Mouse (Mus musculus): ENCODE measurements around the gene Bcas2. TPM values are rescaled to one million over a fixed set of nuclear protein-coding genes. Genes with fewer than 3 reads are reported as not detected.
"Not testable (repeated sequence)": the region's sequence is repeated elsewhere in the genome, so short reads cannot be mapped to it uniquely, and the experiment has no call there.

The Bcas2 gene
- polyA plus RNA-seq, 1 experiment: 82.1 TPM

DNA sequence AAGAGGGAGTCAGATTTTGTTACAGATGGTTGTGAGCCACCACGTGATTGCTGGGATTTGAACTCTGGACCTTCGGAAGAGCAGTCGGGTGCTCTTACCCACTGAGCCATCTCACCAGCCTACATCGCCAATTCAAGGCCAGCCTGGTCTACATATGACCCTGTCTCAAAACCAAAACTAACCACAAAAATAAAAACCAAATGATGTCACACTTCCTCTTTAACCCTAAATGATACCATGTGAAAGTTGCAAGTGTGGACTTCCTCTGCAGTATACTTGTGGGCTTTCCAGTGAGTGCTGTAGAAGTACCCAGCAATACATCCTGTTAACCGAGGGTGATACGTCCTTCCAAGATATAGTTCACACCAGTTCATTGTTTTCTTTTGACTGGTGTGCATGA, 34.9 kb downstream of the Bcas2 start:
- Histone ChIP-seq H3K4me3 (ENCODE audit: control insufficient read depth, low read depth, low read length) (no peak overlapping the region), H3K4me1 (ENCODE audit: control insufficient read depth, insufficient read depth, low read length) (no peaks in the 10 kb centered on the region), H3K36me3 (ENCODE audit: control insufficient read depth, insufficient read depth, low read length) (no peaks in the 10 kb centered on the region), H3K27ac (ENCODE audit: control insufficient read depth, insufficient read depth, low read depth, low read length) (no peak overlapping the region), H3K27me3 (ENCODE audit: control insufficient read depth, insufficient read depth, low read length) (no peaks in the 10 kb centered on the region)
- no peak for TF ChIP-seq CTCF (IDR thresholded peaks at IDR 0.05; ENCODE audit: control insufficient read depth, insufficient read depth, insufficient replicate concordance, low read depth, low read length)
- no peak for TF ChIP-seq POLR2A (IDR thresholded peaks at IDR 0.05; ENCODE audit: control insufficient read depth, low read depth, low read length)

DNA sequence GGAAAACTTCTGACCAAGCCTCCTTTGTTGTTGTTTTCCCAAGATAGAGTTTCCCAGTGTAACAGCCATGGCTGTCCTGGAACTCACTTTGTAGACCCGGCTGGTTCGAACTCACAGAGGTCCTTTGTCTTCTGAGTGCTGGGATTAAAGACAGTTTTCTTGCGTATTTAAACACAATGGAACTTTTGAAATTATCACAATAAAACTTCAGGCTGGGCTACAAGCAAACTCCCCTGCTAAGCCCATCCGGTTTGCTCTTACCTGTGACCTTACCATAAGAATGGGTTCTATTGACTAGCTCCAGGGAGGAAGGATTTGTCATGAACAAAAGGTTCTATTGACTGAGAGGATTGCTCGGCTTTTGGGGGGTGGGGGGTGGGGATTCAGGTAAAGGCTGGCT, 36.3 kb downstream of the Bcas2 start:
- no peak overlapping the region for H3K27ac ChIP-seq (ENCODE audit: control insufficient read depth, insufficient read depth, low read depth, low read length)
- H3K36me3 ChIP-seq (ENCODE audit: control insufficient read depth, insufficient read depth, low read length): no peaks in the 10 kb centered on the region

GRCm38 (mm10) chr3:103208237-103208636, 36.8 kb downstream of the Bcas2 start:
- H3K4me1 ChIP-seq (ENCODE audit: control insufficient read depth, insufficient read depth, low read length): no peaks in the 10 kb centered on the region
- no peaks in the 10 kb centered on the region for H3K36me3 ChIP-seq (ENCODE audit: control insufficient read depth, insufficient read depth, low read length)
- H3K27me3 ChIP-seq (ENCODE audit: control insufficient read depth, insufficient read depth, low read length): no peaks in the 10 kb centered on the region
- H3K27ac ChIP-seq (ENCODE audit: control insufficient read depth, insufficient read depth, low read depth, low read length): no peak overlapping the region
- no peak overlapping the region for H3K4me3 ChIP-seq (ENCODE audit: control insufficient read depth, low read depth, low read length)
- TF ChIP-seq CTCF (IDR thresholded peaks at IDR 0.05; ENCODE audit: control insufficient read depth, insufficient read depth, insufficient replicate concordance, low read depth, low read length): no peak
- no peak for TF ChIP-seq POLR2A (IDR thresholded peaks at IDR 0.05; ENCODE audit: control insufficient read depth, low read depth, low read length)

More for the DNA sequence above, 36.3 kb downstream of the Bcas2 start:
- TF ChIP-seq POLR2A (IDR thresholded peaks at IDR 0.05; ENCODE audit: control insufficient read depth, low read depth, low read length): no peak
- Histone ChIP-seq H3K4me3 (ENCODE audit: control insufficient read depth, low read depth, low read length) (no peak overlapping the region), H3K27me3 (ENCODE audit: control insufficient read depth, insufficient read depth, low read length) (no peaks in the 10 kb centered on the region), H3K4me1 (ENCODE audit: control insufficient read depth, insufficient read depth, low read length) (no peaks in the 10 kb centered on the region)

DNA sequence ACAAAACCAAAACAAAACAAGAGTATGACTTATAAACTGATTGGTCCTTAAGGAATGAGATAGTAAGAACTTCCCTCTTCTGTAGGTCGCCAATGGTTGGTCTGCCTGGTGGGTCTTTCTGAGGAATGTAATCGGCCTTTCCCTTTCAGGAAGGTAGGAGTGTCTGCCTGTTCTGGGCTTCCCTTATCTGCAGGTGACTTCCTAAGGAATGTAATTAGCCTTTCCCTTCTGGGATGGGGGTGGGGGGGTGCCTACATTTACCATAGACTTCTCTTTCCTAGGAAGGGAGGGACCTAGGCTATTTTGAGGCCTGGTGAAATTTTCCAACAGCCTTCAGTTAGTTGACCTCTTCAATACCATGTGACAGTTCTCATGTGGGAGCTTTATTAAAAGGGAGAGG, 39.6 kb downstream of the Bcas2 start:
- Histone ChIP-seq H3K27me3 (ENCODE audit: control insufficient read depth, insufficient read depth, low read length) (no peaks in the 10 kb centered on the region), H3K4me3 (ENCODE audit: control insufficient read depth, low read depth, low read length) (no peak overlapping the region), H3K27ac (ENCODE audit: control insufficient read depth, insufficient read depth, low read depth, low read length) (no peak overlapping the region), H3K36me3 (ENCODE audit: control insufficient read depth, insufficient read depth, low read length) (no peaks in the 10 kb centered on the region), H3K4me1 (ENCODE audit: control insufficient read depth, insufficient read depth, low read length) (no peaks in the 10 kb centered on the region)
- no peak for TF ChIP-seq CTCF (IDR thresholded peaks at IDR 0.05; ENCODE audit: control insufficient read depth, insufficient read depth, insufficient replicate concordance, low read depth, low read length)
- TF ChIP-seq POLR2A (IDR thresholded peaks at IDR 0.05; ENCODE audit: control insufficient read depth, low read depth, low read length): no peak

- Histone ChIP-seq H3K36me3 (ENCODE audit: control insufficient read depth, insufficient read depth, low read length) (no peaks in the 10 kb centered on the region), H3K4me1 (ENCODE audit: control insufficient read depth, insufficient read depth, low read length) (no peaks in the 10 kb centered on the region), H3K27ac (ENCODE audit: control insufficient read depth, insufficient read depth, low read depth, low read length) (no peak overlapping the region), H3K4me3 (ENCODE audit: control insufficient read depth, low read depth, low read length) (no peak overlapping the region), H3K27me3 (ENCODE audit: control insufficient read depth, insufficient read depth, low read length) (no peaks in the 10 kb centered on the region)
- TF ChIP-seq CTCF (IDR thresholded peaks at IDR 0.05; ENCODE audit: control insufficient read depth, insufficient read depth, insufficient replicate concordance, low read depth, low read length) (no peak), POLR2A (IDR thresholded peaks at IDR 0.05; ENCODE audit: control insufficient read depth, low read depth, low read length) (no peak)
Observed at GRCm38 (mm10) chr3:103212142-103212541, 40.7 kb downstream of the Bcas2 start.

DNA sequence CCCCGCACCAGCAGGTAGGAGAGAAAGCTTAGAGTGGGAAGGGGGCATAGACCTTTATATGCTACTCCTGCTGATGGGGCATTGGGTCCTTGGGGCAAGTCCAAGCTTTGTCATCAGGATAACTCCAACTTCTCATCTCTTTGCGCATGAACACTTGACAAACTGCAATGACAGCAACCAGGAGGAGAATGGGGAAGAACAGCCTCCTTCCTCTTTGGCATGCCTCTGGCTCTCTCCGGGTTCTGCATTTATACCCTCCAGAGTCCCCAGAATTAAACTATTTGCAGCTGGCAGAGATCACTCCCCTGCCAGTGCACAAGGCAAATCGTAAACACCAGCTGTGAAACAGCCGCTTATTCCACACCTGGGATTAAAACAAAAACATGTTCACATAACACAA, 42.1 kb downstream of the Bcas2 start:
- H3K27me3 ChIP-seq (ENCODE audit: control insufficient read depth, insufficient read depth, low read length): no peaks in the 10 kb centered on the region
- no peaks in the 10 kb centered on the region for H3K36me3 ChIP-seq (ENCODE audit: control insufficient read depth, insufficient read depth, low read length)
- H3K4me3 ChIP-seq (ENCODE audit: control insufficient read depth, low read depth, low read length): no peak overlapping the region
- H3K4me1 ChIP-seq (ENCODE audit: control insufficient read depth, insufficient read depth, low read length): no peaks in the 10 kb centered on the region
- TF ChIP-seq CTCF (IDR thresholded peaks at IDR 0.05; ENCODE audit: control insufficient read depth, insufficient read depth, insufficient replicate concordance, low read depth, low read length) (no peak), POLR2A (IDR thresholded peaks at IDR 0.05; ENCODE audit: control insufficient read depth, low read depth, low read length) (no peak)
- H3K27ac ChIP-seq (ENCODE audit: control insufficient read depth, insufficient read depth, low read depth, low read length): no peak overlapping the region

DNA sequence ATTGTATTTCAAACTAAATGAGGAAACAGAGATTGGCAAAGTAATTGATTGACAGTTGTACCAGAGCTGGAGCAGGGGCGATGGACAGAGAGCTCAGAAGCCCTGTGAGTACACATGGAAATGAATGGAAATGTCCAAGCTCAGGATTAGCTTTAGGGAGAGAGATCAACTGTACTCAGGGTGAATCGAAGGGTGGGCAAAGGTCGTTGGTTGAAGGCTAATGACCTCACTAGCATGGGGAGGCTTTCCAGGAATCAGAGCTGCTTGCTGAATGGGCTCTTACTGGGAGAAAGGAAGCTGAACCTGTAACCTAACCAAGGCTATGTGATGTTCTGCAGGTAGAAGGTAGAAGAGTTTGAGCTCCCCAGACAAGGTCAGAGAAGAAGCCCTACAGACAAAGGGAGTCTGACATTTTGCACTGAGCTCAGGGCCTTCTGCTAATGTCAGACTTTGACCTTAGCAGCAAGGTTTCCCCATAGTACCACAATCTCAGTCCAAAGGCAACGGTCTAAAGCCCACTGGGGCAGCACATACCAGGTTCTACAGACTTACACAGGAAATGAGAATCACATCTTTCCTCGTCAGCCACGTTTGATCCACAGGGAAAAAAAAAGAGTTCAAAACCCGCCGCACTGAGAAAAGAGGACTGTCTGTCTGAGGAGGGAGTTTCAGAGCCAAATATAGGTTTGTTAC, 43.3 kb downstream of the Bcas2 start:
- no peak for TF ChIP-seq CTCF (IDR thresholded peaks at IDR 0.05; ENCODE audit: control insufficient read depth, insufficient read depth, insufficient replicate concordance, low read depth, low read length)
- no peak for TF ChIP-seq POLR2A (IDR thresholded peaks at IDR 0.05; ENCODE audit: control insufficient read depth, low read depth, low read length)
- Histone ChIP-seq H3K27ac (ENCODE audit: control insufficient read depth, insufficient read depth, low read depth, low read length) (no peak overlapping the region), H3K4me3 (ENCODE audit: control insufficient read depth, low read depth, low read length) (no peak overlapping the region), H3K27me3 (ENCODE audit: control insufficient read depth, insufficient read depth, low read length) (no peaks in the 10 kb centered on the region), H3K4me1 (ENCODE audit: control insufficient read depth, insufficient read depth, low read length) (no peaks in the 10 kb centered on the region), H3K36me3 (ENCODE audit: control insufficient read depth, insufficient read depth, low read length) (no peaks in the 10 kb centered on the region)

DNA sequence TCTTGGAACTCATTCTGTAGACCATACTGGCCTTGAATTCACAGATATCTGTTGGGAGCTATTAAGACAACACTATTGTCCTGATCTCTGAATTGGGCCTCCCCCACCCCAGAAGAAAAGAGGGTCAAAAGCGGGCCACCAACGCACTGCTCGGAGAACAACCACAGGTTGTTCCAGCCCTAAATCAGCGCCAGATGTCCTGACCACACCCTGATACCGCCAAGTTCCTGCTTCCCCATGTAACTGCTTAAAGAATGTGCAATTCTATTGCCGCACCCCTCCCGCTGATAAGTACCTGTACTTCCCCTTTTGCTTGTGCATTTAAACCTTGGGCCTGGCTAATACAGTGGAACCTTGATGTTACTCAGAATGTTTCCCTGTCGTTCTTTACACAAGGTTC, 43.9 kb downstream of the Bcas2 start:
- H3K36me3 ChIP-seq (ENCODE audit: control insufficient read depth, insufficient read depth, low read length); H3K4me1 ChIP-seq (ENCODE audit: control insufficient read depth, insufficient read depth, low read length); H3K27me3 ChIP-seq (ENCODE audit: control insufficient read depth, insufficient read depth, low read length); H3K4me3 ChIP-seq (ENCODE audit: control insufficient read depth, low read depth, low read length); H3K27ac ChIP-seq (ENCODE audit: control insufficient read depth, insufficient read depth, low read depth, low read length): not testable (repeated sequence)

Measured in testis, adult 2 months (tissue).